Mouse (Mus musculus) stomach, embryonic 15.5 days (tissue): ENCODE data around the gene Ramp2. TPM values are rescaled to one million over a fixed set of nuclear protein-coding genes. Genes with fewer than 3 reads are reported as not detected.

Experiments
- ATAC-seq: fragments of 200-750 bp; cut with Nextera tagmentation; 2 replicates; pipeline ENCODE4 v1.8.0; 2017; ENCODE audit warnings: low read depth, moderate number of reproducible peaks, moderate TSS enrichment; ENCODE audit not compliant: insufficient read depth, low FRiP score
- H3K27ac ChIP-seq: fragments of 300-500 bp; sonication (generic); 2 replicates; pipeline ENCODE4 v1.5.1; 2015; ENCODE audit warnings: mild to moderate bottlenecking, inconsistent platforms
- H3K27me3 ChIP-seq: fragments of 300-500 bp; sonication (generic); replicated peaks from 2 replicates; pipeline ENCODE4 v1.6.1; 2015; ENCODE audit warnings: inconsistent platforms
- H3K36me3 ChIP-seq: fragments of 300-500 bp; sonication (generic); 2 replicates; pipeline ENCODE4 v1.6.1; 2015; ENCODE audit warnings: inconsistent platforms
- H3K4me1 ChIP-seq: fragments of 300-500 bp; sonication (generic); 2 replicates; pipeline ENCODE4 v1.6.1; 2015; ENCODE audit warnings: inconsistent platforms
- H3K4me2 ChIP-seq: fragments of 300-500 bp; sonication (generic); 2 replicates; pipeline ENCODE4 v1.6.1; 2015; ENCODE audit warnings: mild to moderate bottlenecking, inconsistent platforms
- H3K4me3 ChIP-seq: fragments of 300-500 bp; sonication (generic); replicated peaks from 2 replicates; pipeline ENCODE4 v1.5.1; 2015; ENCODE audit warnings: inconsistent platforms
- H3K9ac ChIP-seq: fragments of 300-500 bp; sonication (generic); 2 replicates; pipeline ENCODE4 v1.6.1; 2015; ENCODE audit warnings: inconsistent platforms
- H3K9me3 ChIP-seq: fragments of 300-500 bp; sonication (generic); 2 replicates; pipeline ENCODE4 v1.6.1; 2016; ENCODE audit warnings: inconsistent platforms
- WGBS: fragments of 180-500 bp; shearing (Covaris S2); methylation state at CpG from one replicate; pipeline ENCODE4 v1.1.7; 2015; 5-methylcytosine and 5-hydroxymethylcytosine counted together
- polyA plus RNA-seq: library from polyadenylated mRNA; unstranded; fragments of >200 nt; fragmentation: Nextera tagmentation; extraction: Ambion mirVana; gene quantifications from 2 replicates; pipeline ENCODE4 v1.2.1, GENCODE M21; 2015

Gene Ramp2
- polyA plus RNA-seq, 1 experiment from 2014 or later: 111 TPM

DNA sequence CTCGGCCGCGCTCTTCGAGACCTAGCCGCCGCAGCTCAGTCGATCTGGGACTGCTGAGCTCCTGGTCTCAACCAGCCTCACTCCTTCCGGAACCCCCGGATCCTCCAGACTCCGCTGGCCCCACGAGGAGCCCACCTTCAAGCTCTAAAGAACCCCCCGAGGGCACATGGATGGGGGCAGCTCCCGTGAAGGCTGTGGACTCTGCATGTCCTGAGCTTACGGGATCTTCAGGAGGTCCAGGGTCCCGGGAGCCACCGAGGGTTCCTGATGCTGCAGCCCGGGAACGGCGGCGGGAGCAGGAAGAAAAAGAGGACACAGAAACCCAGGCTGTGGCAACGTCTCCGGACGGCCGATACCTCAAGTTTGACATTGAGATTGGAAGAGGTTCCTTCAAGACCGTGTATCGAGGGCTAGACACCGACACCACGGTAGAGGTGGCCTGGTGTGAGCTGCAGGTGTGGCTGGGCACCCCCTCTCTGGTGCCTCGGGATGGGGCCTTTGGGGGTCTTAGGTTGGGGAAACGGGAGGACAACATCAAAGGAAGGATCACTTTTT lies 15.1 kb downstream of the Ramp2 start:
- no peak for ATAC-seq

DNA sequence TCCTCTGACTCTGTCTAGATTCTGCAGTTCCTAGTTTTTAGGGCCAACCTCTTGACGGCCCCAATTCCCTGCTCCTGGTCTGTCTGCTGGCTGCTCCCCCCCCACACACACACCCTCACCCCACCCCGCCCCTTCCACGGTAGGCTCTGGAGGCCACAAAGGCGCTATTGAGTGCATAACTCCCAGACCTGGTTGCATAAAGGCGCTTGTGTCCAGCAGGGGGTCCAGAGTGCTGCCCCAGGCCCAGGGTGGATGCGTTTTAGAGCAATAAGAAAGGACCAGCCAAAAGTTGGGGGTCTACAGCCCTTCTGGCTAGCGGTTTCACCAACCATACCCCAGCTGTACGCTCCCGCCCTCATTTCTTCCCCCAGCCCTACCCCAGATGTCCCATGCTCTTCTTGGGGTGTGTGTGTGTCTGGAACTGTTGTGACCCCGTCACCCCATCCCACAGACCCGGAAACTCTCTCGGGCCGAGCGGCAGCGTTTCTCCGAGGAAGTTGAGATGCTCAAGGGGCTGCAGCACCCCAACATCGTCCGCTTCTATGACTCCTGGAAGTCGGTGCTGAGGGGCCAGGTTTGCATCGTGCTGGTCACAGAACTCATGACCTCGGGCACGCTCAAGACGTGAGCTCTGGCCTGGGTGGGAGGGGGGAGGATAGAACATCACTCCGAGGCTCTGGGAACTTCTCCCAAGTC lies 16.6 kb downstream of the Ramp2 start:
- peaks cover 54% of the 10 kb centered on the region for H3K4me1 ChIP-seq
- peak overlapping the region; percentile 94 for H3K4me2 ChIP-seq
- 10% methylated on average over 24 of the region's 24 CpGs for WGBS

More for the DNA sequence above, 15.1 kb downstream of the Ramp2 start:
- H3K9ac ChIP-seq: peak overlapping the region; percentile 82
- H3K9me3 ChIP-seq: no peaks in the 10 kb centered on the region
- peak overlapping the region; percentile 61 for H3K4me3 ChIP-seq
- peak overlapping the region; percentile 94 for H3K4me2 ChIP-seq
- peaks cover 26% of the 10 kb centered on the region for H3K27me3 ChIP-seq
- WGBS: under 1% methylated on average over 30 of the region's 30 CpGs
- peaks cover 54% of the 10 kb centered on the region for H3K4me1 ChIP-seq
- H3K36me3 ChIP-seq: peaks cover 15% of the 10 kb centered on the region
- H3K27ac ChIP-seq: peak overlapping the region; percentile 92

DNA sequence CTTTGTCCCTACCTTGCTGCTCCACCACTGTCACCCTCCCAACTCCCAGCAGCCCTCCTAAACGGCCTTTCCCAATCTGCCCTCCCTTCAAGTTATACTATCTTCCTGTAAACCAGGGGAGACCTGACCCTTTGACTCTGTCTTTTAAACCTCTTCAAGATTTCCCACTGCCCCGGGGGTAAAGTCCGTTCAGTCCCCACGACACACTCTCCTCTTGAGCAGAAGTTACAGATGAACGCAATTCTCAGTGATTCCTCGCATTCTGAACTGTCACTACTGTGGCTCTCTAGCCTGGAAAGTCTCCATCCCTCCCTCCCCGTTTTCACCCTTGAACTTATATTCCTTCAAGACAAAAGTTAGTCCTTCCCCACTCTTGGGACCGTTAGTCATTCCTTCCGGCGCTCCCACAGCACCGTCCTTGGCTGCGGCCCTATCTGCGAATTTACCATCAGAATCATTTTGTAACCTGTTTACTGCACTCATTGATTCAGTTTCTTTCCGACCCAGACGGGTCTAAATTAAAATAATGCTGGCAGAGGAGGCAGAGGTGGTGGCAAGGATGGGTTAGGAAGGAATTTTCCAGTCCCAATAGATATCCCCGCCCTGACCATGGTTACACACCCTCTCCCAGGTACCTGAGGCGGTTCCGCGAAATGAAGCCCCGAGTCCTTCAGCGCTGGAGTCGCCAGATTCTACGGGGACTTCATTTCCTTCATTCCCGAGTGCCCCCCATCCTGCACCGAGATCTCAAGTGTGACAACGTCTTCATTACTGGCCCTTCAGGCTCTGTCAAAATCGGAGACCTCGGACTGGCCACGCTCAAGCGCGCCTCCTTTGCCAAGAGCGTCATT lies 17.5 kb downstream of the Ramp2 start:
- ATAC-seq: no peak
- Histone ChIP-seq H3K4me3 (peak overlapping the region; percentile 61; the same call in 1 of the 2 replicates), H3K4me2 (peak overlapping the region; percentile 94), H3K36me3 (peaks cover 5% of the 10 kb centered on the region; the same call in 1 of the 2 replicates), H3K4me1 (peaks cover 50% of the 10 kb centered on the region), H3K27ac (no peak overlapping the region), H3K27me3 (peaks cover 26% of the 10 kb centered on the region), H3K9ac (no peak overlapping the region), H3K9me3 (no peaks in the 10 kb centered on the region)
- WGBS: 26% methylated on average over 32 of the region's 32 CpGs

More for the DNA sequence above, 16.6 kb downstream of the Ramp2 start:
- H3K36me3 ChIP-seq: peaks cover 8% of the 10 kb centered on the region; the same call in 1 of the 2 replicates
- no peak overlapping the region for H3K27ac ChIP-seq
- peaks cover 26% of the 10 kb centered on the region for H3K27me3 ChIP-seq
- no peaks in the 10 kb centered on the region for H3K9me3 ChIP-seq
- ATAC-seq: no peak
- 0 out of 2 replicates have a peak overlapping the region, but pooled peaks have one; percentile 19 for H3K9ac ChIP-seq
- H3K4me3 ChIP-seq: peak overlapping the region; percentile 61

DNA sequence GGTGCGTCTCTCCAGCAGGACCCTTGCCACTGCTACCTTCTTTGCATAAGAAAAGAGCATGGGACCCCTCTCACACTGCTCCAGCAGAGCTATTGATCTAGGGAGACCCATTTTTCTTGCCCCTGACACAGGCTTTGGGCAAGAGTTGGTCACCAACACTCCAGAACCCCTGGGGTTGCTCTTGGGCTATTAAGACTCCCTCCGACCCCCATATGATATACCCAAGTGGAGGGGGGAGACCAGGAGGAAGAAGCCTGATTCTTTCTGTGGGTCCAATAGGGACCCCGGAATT lies 18.1 kb downstream of the Ramp2 start:
- Histone ChIP-seq H3K27ac (no peak overlapping the region), H3K4me3 (no peak overlapping the region), H3K4me1 (peaks cover 44% of the 10 kb centered on the region), H3K27me3 (peaks cover 26% of the 10 kb centered on the region), H3K36me3 (no peaks in the 10 kb centered on the region), H3K4me2 (no peak overlapping the region), H3K9me3 (no peaks in the 10 kb centered on the region), H3K9ac (no peak overlapping the region)
- WGBS: 32% methylated on average over 3 of the region's 3 CpGs
- no peak for ATAC-seq

DNA sequence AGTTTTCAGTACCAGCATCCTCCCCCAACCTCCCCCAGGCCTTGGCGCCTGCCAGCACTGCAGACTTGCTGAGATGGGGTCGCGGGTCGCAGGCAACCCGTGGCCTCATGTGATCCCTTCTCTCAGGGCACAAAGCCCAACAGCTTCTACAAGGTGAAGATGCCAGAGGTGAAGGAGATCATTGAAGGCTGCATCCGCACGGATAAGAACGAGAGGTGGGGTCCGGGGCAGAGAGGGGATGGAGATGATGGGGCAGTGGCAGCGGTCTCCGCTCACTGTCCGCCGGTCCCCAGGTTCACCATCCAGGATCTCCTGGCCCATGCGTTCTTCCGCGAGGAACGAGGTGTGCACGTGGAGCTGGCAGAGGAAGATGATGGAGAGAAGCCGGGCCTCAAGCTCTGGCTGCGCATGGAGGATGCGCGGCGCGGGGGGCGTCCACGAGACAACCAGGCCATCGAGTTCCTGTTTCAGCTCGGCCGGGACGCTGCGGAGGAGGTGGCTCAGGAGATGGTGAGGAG lies 19.2 kb downstream of the Ramp2 start:
- Histone ChIP-seq H3K36me3 (no peaks in the 10 kb centered on the region), H3K4me3 (peak overlapping the region; percentile 29), H3K4me2 (peak overlapping the region; percentile 52), H3K27ac (no peak overlapping the region), H3K9me3 (no peaks in the 10 kb centered on the region), H3K27me3 (peaks cover 26% of the 10 kb centered on the region), H3K9ac (no peak overlapping the region), H3K4me1 (peaks cover 34% of the 10 kb centered on the region)
- 12% methylated on average over 31 of the region's 31 CpGs for WGBS
- ATAC-seq: no peak

DNA sequence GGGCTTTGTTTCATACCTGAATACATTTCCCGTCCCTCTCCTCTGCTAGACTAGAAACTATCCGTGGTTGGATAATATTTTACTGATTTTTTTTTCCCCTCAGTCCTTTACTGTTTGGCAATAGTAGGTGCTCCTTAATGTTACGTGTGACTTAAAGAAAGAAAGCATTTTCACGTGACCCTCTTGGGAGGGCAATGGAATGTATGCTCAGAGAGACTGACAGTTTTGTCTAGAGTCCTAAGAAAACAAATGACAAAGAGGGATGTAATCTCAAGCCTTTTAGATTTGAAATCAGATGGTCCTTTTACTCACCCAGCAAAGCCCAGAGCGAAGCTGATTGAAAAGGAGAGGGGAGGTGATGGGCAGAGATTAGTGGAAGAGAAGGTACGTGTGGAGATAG lies 20.1 kb downstream of the Ramp2 start:
- Histone ChIP-seq H3K4me1 (peaks cover 31% of the 10 kb centered on the region), H3K27ac (no peak overlapping the region), H3K36me3 (no peaks in the 10 kb centered on the region), H3K4me3 (no peak overlapping the region), H3K4me2 (no peak overlapping the region), H3K27me3 (peaks cover 26% of the 10 kb centered on the region), H3K9me3 (no peaks in the 10 kb centered on the region), H3K9ac (no peak overlapping the region)
- WGBS: 45% methylated on average over 6 of the region's 6 CpGs
- no peak for ATAC-seq

DNA sequence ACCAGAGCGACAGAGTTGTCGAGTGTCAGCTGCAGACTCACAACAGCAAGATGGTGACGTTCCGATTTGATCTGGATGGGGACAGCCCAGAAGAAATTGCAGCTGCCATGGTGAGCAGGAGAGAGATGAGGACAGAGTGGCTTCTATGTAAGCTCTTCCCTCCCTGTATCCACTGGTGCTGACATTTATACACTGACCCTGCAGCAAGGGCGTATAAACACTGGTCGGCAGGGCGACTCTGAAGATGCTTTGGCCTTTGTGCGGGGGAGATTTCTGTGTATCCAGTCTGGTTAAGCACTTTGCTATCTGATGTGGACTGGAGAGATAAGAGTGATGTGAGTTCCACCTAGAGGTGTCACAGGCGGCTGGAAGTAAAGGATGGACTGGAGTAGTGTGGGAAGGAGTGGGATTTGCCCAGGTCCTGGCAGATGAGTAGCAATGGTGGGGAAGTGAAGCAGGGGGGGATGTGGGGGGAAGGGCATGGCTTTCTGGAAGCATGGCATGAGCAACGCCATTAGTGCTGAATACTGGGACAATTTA lies 23.8 kb downstream of the Ramp2 start:
- ATAC-seq: no peak
- Histone ChIP-seq H3K9ac (no peak overlapping the region), H3K36me3 (peaks cover 3% of the 10 kb centered on the region; the same call in 1 of the 2 replicates), H3K9me3 (no peaks in the 10 kb centered on the region), H3K4me1 (peaks cover 6% of the 10 kb centered on the region; the same call in 1 of the 2 replicates), H3K4me2 (no peak overlapping the region), H3K27me3 (peaks cover 8% of the 10 kb centered on the region; the same call in 1 of the 2 replicates), H3K4me3 (no peak overlapping the region), H3K27ac (no peak overlapping the region)
- WGBS: 17% methylated on average over 10 of the region's 10 CpGs

DNA sequence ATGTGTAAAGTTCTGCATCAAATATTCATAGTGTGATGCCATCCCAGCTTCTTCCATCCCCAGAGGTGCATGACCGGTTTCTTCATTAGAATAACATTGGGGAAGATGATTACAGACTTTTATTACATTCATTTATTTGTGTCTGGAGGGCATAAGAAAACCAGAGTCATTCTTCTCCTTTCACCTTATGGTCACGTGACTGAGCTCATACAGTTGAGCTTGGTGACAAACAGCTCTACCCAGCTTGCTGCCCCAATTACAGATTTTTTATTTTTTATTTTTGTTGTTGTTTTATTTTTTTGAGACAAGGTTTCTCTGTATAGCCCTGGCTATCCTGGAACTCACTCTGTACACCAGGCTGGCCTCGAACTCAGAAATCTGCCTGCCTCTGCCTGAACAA lies 26.6 kb downstream of the Ramp2 start:
- Histone ChIP-seq H3K4me2 (no peak overlapping the region), H3K27ac (no peak overlapping the region), H3K9me3 (no peaks in the 10 kb centered on the region), H3K27me3 (no peaks in the 10 kb centered on the region; the same call in 1 of the 2 replicates), H3K36me3 (peaks cover 3% of the 10 kb centered on the region; the same call in 1 of the 2 replicates), H3K9ac (no peak overlapping the region), H3K4me1 (peaks cover 15% of the 10 kb centered on the region), H3K4me3 (no peak overlapping the region)
- WGBS: 88% methylated on average over 3 of the region's 3 CpGs
- ATAC-seq: no peak

DNA sequence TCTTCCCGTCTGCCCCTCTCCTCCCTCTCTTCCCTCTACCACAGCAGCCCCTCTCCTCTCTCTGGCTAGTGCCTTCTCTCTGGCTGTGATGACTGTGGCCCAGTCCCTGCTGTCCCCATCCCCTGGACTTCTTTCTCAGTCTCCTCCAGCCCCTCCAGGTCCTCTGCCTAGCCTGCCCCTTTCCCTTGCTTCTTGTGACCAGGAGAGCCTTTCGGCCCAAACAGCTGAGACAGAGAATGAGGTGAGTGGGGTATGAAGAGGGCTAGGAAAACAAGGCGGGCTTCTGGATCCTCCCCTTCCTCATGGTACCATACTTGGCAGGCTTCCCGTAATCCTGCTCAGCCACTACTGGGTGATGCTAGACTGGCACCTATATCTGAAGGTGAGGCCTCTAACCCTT lies 29.5 kb downstream of the Ramp2 start:
- Histone ChIP-seq H3K9me3 (no peaks in the 10 kb centered on the region), H3K4me2 (no peak overlapping the region), H3K4me3 (no peak overlapping the region), H3K4me1 (peaks cover 27% of the 10 kb centered on the region), H3K9ac (no peak overlapping the region), H3K36me3 (peaks cover 3% of the 10 kb centered on the region; the same call in 1 of the 2 replicates), H3K27me3 (no peaks in the 10 kb centered on the region; the same call in 1 of the 2 replicates), H3K27ac (no peak overlapping the region)
- WGBS: 72% methylated on average over 4 of the region's 4 CpGs
- ATAC-seq: no peak

DNA sequence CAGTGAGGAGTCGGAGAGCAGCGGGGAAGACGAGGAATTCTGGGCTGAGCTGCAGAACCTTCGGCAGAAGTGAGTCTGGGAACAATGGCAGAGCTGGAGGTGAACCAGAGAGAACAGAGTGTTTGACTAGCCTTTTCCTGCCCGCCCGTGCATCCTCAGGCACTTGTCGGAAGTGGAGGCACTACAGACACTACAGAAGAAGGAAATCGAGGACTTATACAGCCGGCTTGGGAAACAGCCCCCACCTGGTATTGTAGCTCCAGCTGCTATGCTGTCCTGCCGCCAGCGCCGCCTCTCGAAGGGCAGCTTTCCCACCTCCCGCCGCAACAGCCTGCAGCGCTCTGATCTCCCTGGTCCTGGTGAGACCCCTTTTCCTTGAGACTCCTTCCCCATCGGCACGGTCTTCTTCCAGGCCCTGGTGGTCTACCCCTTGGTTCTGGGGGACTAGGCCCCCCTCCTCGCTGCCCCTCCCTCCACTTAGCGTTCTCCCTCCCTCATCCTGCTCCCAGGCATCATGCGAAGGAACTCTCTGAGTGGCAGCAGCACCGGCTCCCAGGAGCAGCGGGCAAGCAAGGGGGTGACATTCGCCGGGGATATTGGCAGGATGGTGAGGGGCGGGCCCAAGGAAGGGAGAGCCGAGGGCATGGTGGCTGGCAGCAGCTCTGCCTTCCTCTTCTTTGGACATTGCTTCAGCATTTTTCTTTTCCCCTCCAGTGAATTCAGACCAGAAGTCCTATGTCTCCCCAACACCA lies 30.7 kb downstream of the Ramp2 start:
- Histone ChIP-seq H3K9me3 (no peaks in the 10 kb centered on the region), H3K36me3 (peaks cover 3% of the 10 kb centered on the region; the same call in 1 of the 2 replicates), H3K4me2 (peak overlapping the region; percentile 82), H3K9ac (no peak overlapping the region), H3K27ac (no peak overlapping the region), H3K4me3 (peak overlapping the region; percentile 7; the same call in 1 of the 2 replicates), H3K4me1 (peaks cover 27% of the 10 kb centered on the region), H3K27me3 (no peaks in the 10 kb centered on the region)
- 38% methylated on average over 27 of the region's 27 CpGs for WGBS
- ATAC-seq: no peak
